Mouse (Mus musculus) heart, embryonic 15.5 days (tissue): ENCODE measurements around the gene Dnajc17. TPM values are rescaled to one million over a fixed set of nuclear protein-coding genes. Genes with fewer than 3 reads are reported as not detected.

Experiments used
- ATAC-seq: fragments of 200-750 bp; cut with Nextera tagmentation; replicated peaks from 2 replicates; pipeline ENCODE4 v1.8.0; 2017; ENCODE audit warnings: low read depth, moderate TSS enrichment; ENCODE audit not compliant: insufficient number of reproducible peaks, insufficient read depth, low FRiP score
- H3K27ac ChIP-seq: fragments of 300-500 bp; sonication (generic); 2 replicates; pipeline ENCODE4 v1.5.1; 2015; ENCODE audit warnings: mild to moderate bottlenecking, inconsistent platforms
- H3K27me3 ChIP-seq: fragments of 300-500 bp; sonication (generic); 2 replicates; pipeline ENCODE4 v1.6.1; 2015; ENCODE audit warnings: inconsistent platforms
- H3K36me3 ChIP-seq: fragments of 300-500 bp; sonication (generic); 2 replicates; pipeline ENCODE4 v1.6.1; 2015; ENCODE audit warnings: mild to moderate bottlenecking, inconsistent platforms
- H3K4me1 ChIP-seq: fragments of 300-500 bp; sonication (generic); replicated peaks from 2 replicates; pipeline ENCODE4 v1.6.1; 2015; ENCODE audit warnings: inconsistent platforms
- H3K4me2 ChIP-seq: fragments of 300-500 bp; sonication (generic); 2 replicates; pipeline ENCODE4 v1.6.1; 2015; ENCODE audit warnings: inconsistent platforms, mild to moderate bottlenecking, moderate library complexity
- H3K4me3 ChIP-seq: fragments of 300-500 bp; sonication (generic); 2 replicates; pipeline ENCODE4 v1.5.1; 2015; ENCODE audit warnings: mild to moderate bottlenecking, inconsistent platforms
- H3K9ac ChIP-seq: fragments of 300-500 bp; sonication (generic); 2 replicates; pipeline ENCODE4 v1.6.1; 2015; ENCODE audit warnings: mild to moderate bottlenecking, inconsistent platforms
- H3K9me3 ChIP-seq: fragments of 300-500 bp; sonication (generic); replicated peaks from 2 replicates; pipeline ENCODE4 v1.6.1; 2016; ENCODE audit warnings: inconsistent platforms
- WGBS: fragments of 180-500 bp; shearing (Covaris S2); methylation state at CpG from one replicate; pipeline ENCODE4 v1.1.7; 2015; ENCODE audit warnings: mixed read lengths; 5-methylcytosine and 5-hydroxymethylcytosine counted together
- polyA plus RNA-seq: library from polyadenylated mRNA; unstranded; fragments of >200 nt; fragmentation: Nextera tagmentation; extraction: Ambion mirVana; gene quantifications from 2 replicates; pipeline ENCODE4 v1.2.1, GENCODE M21; 2015

The Dnajc17 gene
- polyA plus RNA-seq, 1 experiment from 2014 or later: 12.4 TPM

DNA sequence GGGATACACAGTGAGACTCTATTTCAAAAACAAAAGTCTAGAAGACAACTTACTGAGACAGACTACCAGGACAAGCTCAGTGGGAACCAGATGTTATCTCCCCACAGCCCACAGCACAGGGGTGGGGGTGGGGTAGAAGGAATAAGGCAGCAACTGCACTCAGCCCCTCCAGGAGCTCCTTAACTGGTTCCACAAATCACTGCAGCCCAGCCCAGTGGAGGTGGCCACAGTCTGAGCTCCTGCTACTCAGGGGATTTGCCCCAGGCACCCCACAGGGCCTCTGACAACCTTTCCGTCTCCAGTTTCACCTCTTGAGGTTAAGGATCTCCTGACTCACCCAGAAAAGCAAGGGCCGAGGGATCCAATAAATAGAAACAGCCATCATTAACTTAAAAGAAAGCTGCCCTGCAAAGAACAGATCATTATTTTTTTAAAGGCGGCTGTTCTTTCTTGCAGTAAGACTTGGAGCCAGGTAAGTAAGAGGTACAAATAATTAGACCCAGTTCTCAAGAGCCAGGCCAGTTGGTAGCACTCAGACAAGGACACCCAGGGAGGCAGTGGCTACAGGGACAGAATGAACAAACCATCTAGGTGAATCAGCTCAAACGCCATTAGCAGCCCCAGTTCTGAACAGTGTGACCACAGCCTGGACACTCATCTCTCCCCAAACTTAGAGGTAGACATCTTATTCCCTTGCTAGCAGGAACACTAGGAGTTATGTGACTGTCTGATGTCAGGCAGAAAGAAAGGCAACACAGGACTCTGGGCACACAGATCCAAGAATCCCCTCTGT lies 12.1 kb downstream of the Dnajc17 start:
- Histone ChIP-seq H3K9me3 (no peaks in the 10 kb centered on the region), H3K27me3 (no peaks in the 10 kb centered on the region), H3K4me3 (no peak overlapping the region), H3K4me2 (no peak overlapping the region), H3K4me1 (peaks cover 12% of the 10 kb centered on the region), H3K9ac (no peak overlapping the region), H3K36me3 (no peaks in the 10 kb centered on the region), H3K27ac (no peak overlapping the region)
- WGBS: 43% methylated on average over 4 of the region's 4 CpGs
- ATAC-seq: no peak

DNA sequence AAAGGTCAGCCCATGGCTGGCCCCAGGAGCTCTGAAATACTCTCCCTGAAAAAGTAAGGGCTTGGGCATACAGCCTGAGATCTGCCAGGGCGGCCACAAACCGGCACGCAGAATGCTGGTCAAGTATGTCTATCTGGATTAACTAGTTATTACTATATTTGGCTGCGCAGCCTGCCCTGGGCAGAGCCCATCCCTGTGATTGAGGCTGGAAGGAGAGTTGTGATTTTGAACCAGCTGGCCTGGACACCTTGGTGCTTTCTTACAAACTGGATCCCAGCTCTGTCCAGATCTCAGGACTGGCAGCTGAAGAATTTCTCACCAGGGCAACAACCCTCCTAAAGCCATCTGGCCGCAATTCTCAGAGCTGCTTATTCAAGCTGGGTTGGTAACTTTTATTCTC lies 14.5 kb downstream of the Dnajc17 start:
- 66% methylated on average over 5 of the region's 5 CpGs for WGBS
- no peaks in the 10 kb centered on the region for H3K9me3 ChIP-seq
- H3K36me3 ChIP-seq: no peaks in the 10 kb centered on the region
- no peak overlapping the region for H3K4me3 ChIP-seq
- no peaks in the 10 kb centered on the region for H3K27me3 ChIP-seq
- no peak overlapping the region for H3K9ac ChIP-seq
- ATAC-seq: no peak
- no peak overlapping the region for H3K4me2 ChIP-seq
- peak overlapping the region; percentile 67 for H3K27ac ChIP-seq
- H3K4me1 ChIP-seq: peaks cover 11% of the 10 kb centered on the region

DNA sequence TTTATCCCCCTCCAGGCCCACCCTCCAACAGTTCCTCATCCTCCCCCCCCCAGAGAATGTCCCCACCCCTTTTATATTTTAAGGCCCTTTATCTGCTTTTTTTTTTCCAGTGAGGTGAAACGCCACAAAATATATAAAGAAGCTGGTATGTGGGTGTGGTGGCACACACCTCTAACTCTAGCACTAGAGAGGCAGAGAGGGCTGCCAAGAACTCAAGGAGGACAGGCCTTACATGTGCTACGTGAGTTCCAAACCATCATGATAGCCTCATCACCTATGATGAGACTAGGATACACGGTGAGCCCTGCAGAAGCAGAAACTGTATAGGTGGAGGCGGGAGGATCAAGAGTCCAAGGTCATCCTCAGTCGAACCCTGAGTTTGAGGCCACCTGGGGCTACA lies 17.6 kb downstream of the Dnajc17 start:
- Histone ChIP-seq H3K27me3 (no peaks in the 10 kb centered on the region), H3K4me3 (no peak overlapping the region), H3K4me1 (peaks cover 10% of the 10 kb centered on the region), H3K9me3 (no peaks in the 10 kb centered on the region), H3K9ac (no peak overlapping the region), H3K27ac (no peak overlapping the region), H3K4me2 (no peak overlapping the region), H3K36me3 (no peaks in the 10 kb centered on the region)
- 67% methylated on average over 5 of the region's 5 CpGs for WGBS
- ATAC-seq: no peak

DNA sequence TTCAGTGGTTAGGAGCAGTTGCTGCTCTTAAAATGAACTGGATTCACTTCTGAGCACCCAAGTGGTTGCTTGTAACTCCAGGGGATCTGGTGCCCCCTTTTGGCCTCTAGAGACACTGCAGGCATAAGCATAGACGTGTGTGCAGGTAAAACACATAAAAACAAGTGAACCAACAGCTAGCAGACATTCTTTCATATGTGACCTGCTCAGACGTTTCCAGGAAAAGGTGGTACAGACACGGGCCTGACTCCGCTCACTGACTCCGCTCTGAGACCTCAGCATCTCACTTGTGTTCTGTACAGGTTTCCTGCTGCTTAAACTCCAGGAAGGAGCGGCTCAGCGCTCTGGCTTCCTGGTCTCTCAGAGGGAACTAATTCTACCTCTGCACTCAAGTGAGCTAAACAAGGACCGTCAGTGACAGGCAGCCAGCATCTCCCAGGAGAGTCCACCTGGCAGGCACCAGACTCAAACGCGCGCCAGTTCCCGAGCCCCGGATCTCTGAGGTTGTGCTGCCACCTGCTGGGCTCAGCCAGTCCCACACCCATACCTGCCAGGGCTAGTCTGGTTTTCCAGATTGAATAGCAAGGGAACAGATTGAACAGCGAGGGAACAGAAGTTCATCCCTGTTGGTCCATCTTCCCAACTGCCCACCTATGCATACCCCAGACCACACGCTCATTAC lies 19.4 kb downstream of the Dnajc17 start:
- Histone ChIP-seq H3K36me3 (peaks cover 9% of the 10 kb centered on the region; the same call in 1 of the 2 replicates), H3K9me3 (no peaks in the 10 kb centered on the region), H3K4me1 (peaks cover 7% of the 10 kb centered on the region), H3K9ac (no peak overlapping the region), H3K4me3 (peak overlapping the region; percentile 31), H3K4me2 (peak overlapping the region; percentile 63), H3K27me3 (no peaks in the 10 kb centered on the region), H3K27ac (no peak overlapping the region)
- ATAC-seq: peak; percentile 78
- WGBS: 6% methylated on average over 15 of the region's 15 CpGs

DNA sequence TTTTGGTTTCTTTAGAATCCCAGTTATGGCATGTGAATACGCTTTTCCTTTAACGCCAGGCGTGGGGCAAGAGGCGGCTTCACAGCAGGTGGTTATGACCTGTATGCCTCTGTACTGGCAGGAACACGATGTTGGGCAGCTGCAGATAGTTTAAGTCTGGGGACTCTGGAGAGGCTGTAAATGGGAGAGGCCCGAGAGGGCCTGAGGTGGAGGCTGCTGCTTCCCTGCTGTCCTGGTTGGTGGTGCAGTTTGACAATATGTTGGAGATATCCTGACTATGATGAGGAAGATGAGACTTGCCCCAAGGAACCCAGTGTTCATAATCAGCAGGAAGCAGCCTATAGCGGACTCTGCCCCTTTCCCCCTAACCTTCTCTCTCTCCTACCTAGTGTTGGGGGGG lies 25.7 kb downstream of the Dnajc17 start:
- ATAC-seq: no peak
- WGBS: 86% methylated on average over 7 of the region's 7 CpGs
- Histone ChIP-seq H3K4me3 (no peak overlapping the region), H3K9ac (no peak overlapping the region), H3K4me2 (no peak overlapping the region), H3K4me1 (no peaks in the 10 kb centered on the region), H3K27me3 (no peaks in the 10 kb centered on the region), H3K27ac (no peak overlapping the region), H3K36me3 (peaks cover 35% of the 10 kb centered on the region; the same call in 1 of the 2 replicates), H3K9me3 (no peaks in the 10 kb centered on the region)

DNA sequence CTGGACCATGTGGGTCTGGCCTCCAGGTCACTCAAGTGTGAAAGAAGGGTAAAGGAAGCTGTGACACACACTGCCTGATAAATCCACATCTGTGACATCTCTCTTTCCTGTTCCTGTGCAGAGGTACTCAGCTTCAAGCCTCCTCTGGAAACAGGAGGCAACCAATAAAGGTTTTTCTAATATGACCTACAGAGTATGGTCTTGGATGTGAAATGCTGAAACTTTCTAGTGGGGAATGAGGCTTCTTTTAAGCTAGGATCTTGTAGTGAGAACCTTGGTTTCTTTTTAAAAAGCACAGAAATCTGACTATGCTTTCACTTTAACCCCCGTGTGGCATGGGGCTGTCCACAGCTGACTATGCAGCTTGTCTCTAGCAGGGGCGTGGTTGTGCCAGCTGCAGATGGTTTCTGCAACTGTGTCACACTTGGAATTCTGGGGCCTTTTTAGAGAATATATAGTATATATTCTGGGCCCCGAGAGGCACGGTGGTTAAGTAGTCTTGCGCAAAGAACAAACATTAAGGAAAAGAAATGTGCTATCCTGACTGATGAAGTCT lies 31.1 kb downstream of the Dnajc17 start:
- ATAC-seq: no peak
- Histone ChIP-seq H3K27me3 (no peaks in the 10 kb centered on the region), H3K9ac (no peak overlapping the region), H3K9me3 (no peaks in the 10 kb centered on the region), H3K36me3 (peaks cover 16% of the 10 kb centered on the region; the same call in 1 of the 2 replicates), H3K4me3 (no peak overlapping the region), H3K27ac (no peak overlapping the region), H3K4me1 (peaks cover 19% of the 10 kb centered on the region), H3K4me2 (no peak overlapping the region)
- WGBS: 87% methylated on average over 5 of the region's 5 CpGs

DNA sequence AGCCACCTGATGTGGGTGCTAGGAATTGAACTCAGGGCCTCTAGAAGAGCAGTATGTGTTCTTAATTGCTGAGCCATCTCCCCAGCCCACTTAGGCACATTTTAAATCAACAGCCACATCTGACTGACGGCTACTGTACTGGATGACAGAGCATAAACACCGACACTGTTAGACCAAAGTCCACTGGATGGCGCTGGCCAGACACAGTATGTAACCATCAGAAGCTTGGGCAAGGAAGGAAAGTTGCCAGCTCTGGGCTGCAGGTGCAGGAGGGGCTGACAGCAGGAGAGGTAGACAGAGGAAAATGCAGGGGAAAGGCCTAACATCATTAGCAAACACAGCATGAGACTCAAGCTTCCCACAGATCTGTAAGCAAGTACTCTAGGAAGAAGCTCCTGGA lies 31.8 kb downstream of the Dnajc17 start:
- no peak overlapping the region for H3K27ac ChIP-seq
- no peak for ATAC-seq
- WGBS: 59% methylated on average over 3 of the region's 3 CpGs

DNA sequence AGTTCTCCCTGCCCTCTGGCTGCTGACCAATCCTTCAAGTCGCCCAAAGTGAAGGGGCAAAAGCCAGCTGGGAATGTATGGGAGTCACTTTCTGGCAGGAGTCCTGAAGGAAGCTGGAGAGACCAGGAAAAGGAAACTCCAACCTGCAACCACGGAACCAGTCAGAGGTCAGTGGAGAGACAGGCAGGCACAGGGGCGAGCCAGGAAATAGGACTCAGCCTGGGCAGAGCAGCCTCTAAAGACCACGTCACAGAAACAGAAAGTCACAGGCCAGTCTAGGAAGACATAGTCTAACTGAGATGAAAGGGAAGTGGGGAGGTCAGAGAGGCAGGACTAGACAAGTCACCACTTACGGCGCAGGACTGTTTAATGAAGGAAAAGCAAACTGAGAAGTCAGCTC lies 33.0 kb downstream of the Dnajc17 start:
- Histone ChIP-seq H3K27ac (no peak overlapping the region), H3K9ac (no peak overlapping the region), H3K4me3 (no peak overlapping the region), H3K4me2 (no peak overlapping the region), H3K4me1 (peaks cover 24% of the 10 kb centered on the region), H3K36me3 (peaks cover 12% of the 10 kb centered on the region; the same call in 1 of the 2 replicates), H3K27me3 (no peaks in the 10 kb centered on the region), H3K9me3 (no peaks in the 10 kb centered on the region)
- no peak for ATAC-seq
- 49% methylated on average over 6 of the region's 6 CpGs for WGBS

More for the DNA sequence above, 31.8 kb downstream of the Dnajc17 start:
- no peak overlapping the region for H3K9ac ChIP-seq
- H3K9me3 ChIP-seq: no peaks in the 10 kb centered on the region
- no peaks in the 10 kb centered on the region for H3K27me3 ChIP-seq
- H3K4me1 ChIP-seq: peaks cover 24% of the 10 kb centered on the region
- H3K36me3 ChIP-seq: peaks cover 12% of the 10 kb centered on the region; the same call in 1 of the 2 replicates
- no peak overlapping the region for H3K4me2 ChIP-seq
- no peak overlapping the region for H3K4me3 ChIP-seq

DNA sequence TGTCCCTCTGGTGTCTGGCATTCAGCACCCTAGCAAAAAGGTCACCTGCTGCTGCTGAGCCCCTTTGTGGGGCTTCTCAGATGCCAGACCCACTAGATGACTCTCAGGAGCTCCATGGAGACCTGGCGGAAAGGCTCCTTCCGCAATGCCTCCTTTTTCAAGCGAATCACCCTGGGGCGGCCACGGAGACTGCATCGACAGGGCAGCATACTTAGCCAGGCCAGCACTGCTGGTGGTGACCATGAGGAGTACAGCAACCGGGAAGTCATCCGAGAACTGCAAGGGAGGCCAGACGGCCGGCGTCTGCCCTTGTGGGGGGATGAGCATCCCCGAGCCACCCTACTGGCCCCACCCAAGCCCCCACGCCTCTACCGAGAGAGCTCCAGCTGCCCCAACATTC lies 33.7 kb downstream of the Dnajc17 start:
- no peaks in the 10 kb centered on the region for H3K9me3 ChIP-seq
- no peak overlapping the region for H3K27ac ChIP-seq
- H3K36me3 ChIP-seq: peaks cover 12% of the 10 kb centered on the region; the same call in 1 of the 2 replicates
- no peak overlapping the region for H3K4me2 ChIP-seq
- H3K4me1 ChIP-seq: peaks cover 24% of the 10 kb centered on the region
- H3K9ac ChIP-seq: no peak overlapping the region
- H3K4me3 ChIP-seq: no peak overlapping the region
- H3K27me3 ChIP-seq: no peaks in the 10 kb centered on the region
- WGBS: 63% methylated on average over 14 of the region's 14 CpGs
- no peak for ATAC-seq

DNA sequence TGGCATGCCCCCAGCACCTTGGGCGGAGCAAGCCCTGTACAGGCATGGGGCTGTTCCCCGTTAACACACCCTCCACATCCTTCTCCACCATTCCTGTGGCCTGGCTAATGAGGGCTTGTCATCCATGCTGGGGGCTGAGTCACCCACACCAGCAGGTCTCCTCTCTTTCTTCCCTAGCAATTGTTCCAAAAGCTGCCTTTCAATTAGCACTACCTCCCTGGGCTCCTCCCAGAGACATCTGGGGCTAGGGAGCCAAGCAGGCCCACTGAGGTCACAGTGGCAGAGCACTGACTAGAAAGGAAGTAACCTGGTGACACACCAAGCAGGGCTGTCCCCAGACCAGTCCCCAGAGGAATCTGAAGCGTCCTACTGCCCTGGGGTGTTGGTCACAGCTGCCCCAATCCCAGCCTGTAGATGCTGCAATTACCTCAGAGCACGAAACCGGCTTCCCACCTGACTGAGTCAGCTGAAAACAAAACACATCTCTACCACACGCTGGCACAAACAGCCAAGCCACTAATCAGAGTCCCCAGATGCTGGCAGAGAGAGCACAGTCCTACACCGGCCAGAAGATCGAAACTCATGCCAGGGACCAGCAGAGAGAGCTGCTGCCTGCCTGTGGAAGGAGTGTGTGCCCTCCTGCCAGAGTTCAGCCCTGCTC lies 34.5 kb downstream of the Dnajc17 start, which contains the start of gene Gm14137:
Gm14137 (plus strand) TSS at position 519 of the 661 bp plus-strand sequence.
- Histone ChIP-seq H3K9ac (no peak within 1 kb of the TSS), H3K27me3 (no peaks in the 10 kb centered on the region), H3K36me3 (peaks cover 7% of the 10 kb centered on the region; the same call in 1 of the 2 replicates), H3K4me2 (peak within 1 kb of the TSS; percentile 56; the same call in 1 of the 2 replicates), H3K4me1 (peaks cover 24% of the 10 kb centered on the region), H3K27ac (no peak within 1 kb of the TSS), H3K4me3 (no peak within 1 kb of the TSS), H3K9me3 (no peaks in the 10 kb centered on the region)
- ATAC-seq: no peak
- WGBS: 63% methylated on average over 8 of the region's 8 CpGs
